Mouse (Mus musculus): ENCODE measurements around the gene Myo1a.

DNA sequence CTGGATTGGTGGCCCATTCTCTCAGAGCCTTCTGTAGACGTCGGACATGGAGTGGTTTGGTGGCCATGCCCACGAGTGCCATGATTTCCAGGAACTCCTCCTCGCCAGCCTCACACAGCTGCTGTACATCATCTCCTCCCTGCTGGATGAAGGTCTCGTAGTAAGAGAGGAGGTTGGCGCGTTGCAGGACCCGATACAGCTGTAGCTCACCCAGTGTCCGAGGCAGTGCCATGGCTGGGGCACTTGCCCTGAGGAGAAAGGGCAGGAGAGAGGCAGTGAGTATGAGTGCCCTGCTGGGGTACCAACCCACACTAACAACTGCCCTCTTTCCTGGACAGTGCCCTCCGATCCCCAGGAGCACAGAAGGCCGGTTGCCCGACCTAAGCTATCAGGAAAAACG lies 40.1 kb upstream of the Myo1a start:
- TF ChIP-seq CTCF (IDR thresholded peaks at IDR 0.05) (no peak), EP300 (IDR thresholded peaks at IDR 0.05) (no peak)
